In genomic region chr9:85328259-85328658, GRCm38 (mm10) we compare ENCODE assay signal across 8 mouse cellular contexts. TPM values are rescaled to one million over a fixed set of nuclear protein-coding genes. Genes with fewer than 3 reads are reported as not detected.
DNase-seq lines count a peak whose midpoint lies in the region; ATAC-seq lines count a peak whose summit lies in the region.

No protein-coding gene starts in this region.

- no peaks in the 10 kb centered on the region for H3K36me3 ChIP-seq in hindbrain, embryonic 16.5 days (ENCODE audit: control insufficient read depth, insufficient read depth, low read length)

- no peaks in the 10 kb centered on the region for H3K27me3 ChIP-seq in hindbrain, embryonic 16.5 days (replicated peaks; ENCODE audit: control insufficient read depth, insufficient read depth, low read length)

- H3K27ac ChIP-seq in hindbrain, embryonic 16.5 days (ENCODE audit: low read depth, low read length), result peak overlapping the region; percentile 74; the same call in 1 of the 2 replicates

- no peaks in the 10 kb centered on the region for H3K9me3 ChIP-seq in hindbrain, embryonic 16.5 days (ENCODE audit: control insufficient read depth, low read length)

- peak; percentile 57 for ATAC-seq in hindbrain, embryonic 16.5 days

- H3K4me1 ChIP-seq in hindbrain, embryonic 16.5 days (ENCODE audit: control insufficient read depth, insufficient read depth, low read depth, low read length), result peaks cover 7% of the 10 kb centered on the region

- WGBS in hindbrain, embryonic 16.5 days, result under 1% methylated on average over 16 of the region's 16 CpGs

- peak overlapping the region; percentile 69 for H3K9ac ChIP-seq in hindbrain, embryonic 16.5 days (ENCODE audit: low read depth, low read length)

- H3K4me3 ChIP-seq in hindbrain, embryonic 16.5 days (ENCODE audit: low read length), result peak overlapping the region; percentile 77

- H3K4me2 ChIP-seq in hindbrain, embryonic 16.5 days (ENCODE audit: low read length), result peak overlapping the region; percentile 89

- DNase-seq in R1 (ENCODE audit: low read depth, low spot score), result peak; percentile 76
- peak; percentile 92 to 94 for DNase-seq in cerebellum, postnatal 4 days (ENCODE audit: low spot score in 2 of 2)
- DNase-seq in gastrocnemius, adult 18-20 months (ENCODE audit: low spot score), result peak; percentile 86
- peak; percentile 72 to 77 for DNase-seq in left cerebral cortex, adult 18-20 months (ENCODE audit: low spot score in 2 of 2)
- peak; percentile 86 to 90 for DNase-seq in lung, postnatal 4 days
- DNase-seq in retina, postnatal 7 days (ENCODE audit: low read depth, low spot score), result peak; percentile 70
- peak; percentile 87 for DNase-seq in urinary bladder, adult 2 months (ENCODE audit: low spot score)

RNA-seq across cellular contexts. Expression of gene Tent5a, which starts 1.1 kb away (rescaled TPM):
- total RNA-seq in gastrocnemius, adult 18-20 months (2021), result 1 to 10 TPM; 1.8 to 2.2 TPM
- polyA plus RNA-seq in hindbrain, embryonic 16.5 days (2015; fragmentation: Nextera tagmentation; extraction: Ambion mirVana), result 5.6 and 6.6 TPM in 2 replicates
- 1 to 10 TPM; 3.8 to 4.2 TPM for total RNA-seq in left cerebral cortex, adult 18-20 months (2021)
- polyA plus RNA-seq in urinary bladder, adult 2 months (2012; rRNA removed), result 8.4 and 10.7 TPM in 2 replicates

RNA-seq across cellular contexts. Expression of gene Gm11114, which starts 15.7 kb away (rescaled TPM):
- total RNA-seq in gastrocnemius, adult 18-20 months (2021), result not detected
- polyA plus RNA-seq in hindbrain, embryonic 16.5 days (2015; fragmentation: Nextera tagmentation; extraction: Ambion mirVana), result not detected in 2 replicates
- not detected for total RNA-seq in left cerebral cortex, adult 18-20 months (2021)
- polyA plus RNA-seq in urinary bladder, adult 2 months (2012; rRNA removed), result not detected in 2 replicates

Comparison
In these comparisons a context has a peak if more than half of its experiments do, and no peak if none do; other contexts are left out.
1. Peak in every context shown above with its lines: DNase-seq, ATAC-seq, H3K4me3 ChIP-seq and H3K27ac ChIP-seq.